Mouse (Mus musculus) yolk sac, embryonic 10.5 days (tissue): ENCODE results near the gene Kcnh5.

Source experiments
- DNase-seq: peaks from one replicate; pipeline ENCODE4 v3.0.0-alpha.2; 2017; ENCODE audit warnings: low spot score

Gene Kcnh5

DNA sequence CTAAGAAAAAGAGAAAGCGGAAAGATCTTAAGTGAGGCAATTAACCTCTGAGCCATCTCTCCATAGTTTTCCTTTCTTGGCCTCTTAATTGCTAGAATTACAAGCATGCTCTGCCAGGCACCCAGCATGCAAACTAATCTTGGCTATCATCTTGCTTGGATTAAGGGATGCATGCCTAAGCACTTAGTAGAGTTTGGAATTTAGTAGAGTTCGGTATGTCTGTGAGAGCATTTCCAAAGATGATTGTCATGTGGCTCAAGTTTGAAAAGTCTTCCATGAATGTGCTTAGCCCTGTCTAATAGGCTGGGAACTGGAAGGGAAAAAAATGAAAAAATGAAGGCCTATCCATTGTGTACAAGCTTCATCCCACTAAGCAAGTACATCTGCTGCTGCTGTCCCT, 224.5 kb downstream of the Kcnh5 start:
- DNase-seq, result no peak

DNA sequence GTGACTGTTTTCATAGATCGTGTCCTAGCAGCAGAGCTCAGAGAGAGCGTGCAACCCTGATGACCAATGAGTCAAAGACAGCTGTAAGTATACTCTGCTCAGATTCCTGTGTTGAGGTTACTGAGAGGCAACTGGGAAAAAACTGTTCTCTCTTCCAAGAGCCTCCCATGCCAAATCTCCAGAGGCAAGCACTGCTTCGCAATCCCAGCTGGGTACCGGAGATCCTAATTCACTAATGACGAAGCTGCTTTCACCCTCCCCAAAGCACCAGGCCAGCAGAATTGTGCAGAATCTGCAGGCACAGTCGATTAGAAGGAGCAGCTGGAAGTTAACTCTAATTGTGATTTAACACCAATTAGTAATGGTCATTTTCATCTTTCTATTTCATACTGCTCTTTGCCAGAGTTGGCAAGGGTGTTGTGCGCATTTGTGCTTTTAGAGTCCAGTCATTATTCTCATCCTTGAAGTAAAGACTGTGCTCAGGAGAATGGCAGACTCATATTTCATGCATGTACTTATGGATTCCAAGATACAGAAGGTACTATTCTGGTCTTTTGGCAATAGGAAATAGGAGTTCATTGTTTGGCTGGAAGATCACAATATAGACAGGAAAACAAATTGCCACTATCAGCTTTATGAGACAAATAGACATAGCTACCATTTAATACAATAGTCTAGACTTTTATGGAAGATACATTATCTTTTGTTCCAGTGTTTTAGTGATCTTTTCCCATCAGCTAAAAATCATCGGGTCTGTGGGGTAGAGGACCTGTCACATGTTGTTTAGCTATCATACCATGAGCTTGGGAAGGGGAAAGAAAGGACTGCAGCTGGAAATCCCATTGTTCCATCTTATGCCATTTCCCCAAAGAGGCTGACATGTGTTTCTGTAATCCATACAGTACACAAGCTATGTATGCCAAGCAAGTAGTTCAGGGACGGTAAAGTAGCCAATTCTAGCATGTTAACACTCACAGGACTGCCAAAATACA, 225.7 kb downstream of the Kcnh5 start:
- DNase-seq, result no peak

DNA sequence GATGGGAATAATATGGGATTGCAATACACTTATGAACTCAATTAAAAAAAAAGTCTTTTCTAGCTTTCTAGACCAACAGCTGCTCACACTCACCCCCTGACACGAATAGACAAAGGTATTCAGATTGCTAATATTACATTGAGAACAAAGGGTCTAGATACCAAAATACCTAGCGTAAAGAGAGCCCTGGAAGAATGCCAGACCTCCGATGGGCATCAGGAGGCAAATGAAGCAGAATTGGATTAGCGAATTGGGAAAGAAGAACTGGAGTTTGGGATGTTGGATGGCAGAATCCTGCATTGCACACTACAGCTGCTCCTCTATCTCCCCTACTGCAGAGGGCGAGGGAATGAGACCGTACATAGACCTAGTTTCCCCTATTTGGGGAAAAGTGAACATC, 275.8 kb downstream of the Kcnh5 start:
- DNase-seq, result no peak

DNA sequence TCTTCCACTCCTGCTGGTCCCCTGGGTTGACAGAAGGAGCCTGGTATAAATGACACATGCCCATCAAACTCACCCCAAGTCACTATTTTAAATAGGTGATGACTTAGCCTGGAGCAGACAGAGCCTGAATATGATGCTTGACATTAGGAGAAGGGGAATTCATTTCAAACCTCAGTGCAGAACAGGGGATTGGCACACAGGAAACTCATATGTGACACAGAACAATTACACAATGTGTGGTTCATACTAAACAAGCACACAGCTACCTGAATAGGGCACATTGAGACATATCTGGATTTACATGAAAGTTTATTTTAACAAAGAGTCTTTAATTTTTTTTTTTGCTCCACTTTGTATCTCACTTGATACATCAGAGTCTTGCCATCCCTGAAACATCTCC, 276.4 kb downstream of the Kcnh5 start:
- no peak for DNase-seq

DNA sequence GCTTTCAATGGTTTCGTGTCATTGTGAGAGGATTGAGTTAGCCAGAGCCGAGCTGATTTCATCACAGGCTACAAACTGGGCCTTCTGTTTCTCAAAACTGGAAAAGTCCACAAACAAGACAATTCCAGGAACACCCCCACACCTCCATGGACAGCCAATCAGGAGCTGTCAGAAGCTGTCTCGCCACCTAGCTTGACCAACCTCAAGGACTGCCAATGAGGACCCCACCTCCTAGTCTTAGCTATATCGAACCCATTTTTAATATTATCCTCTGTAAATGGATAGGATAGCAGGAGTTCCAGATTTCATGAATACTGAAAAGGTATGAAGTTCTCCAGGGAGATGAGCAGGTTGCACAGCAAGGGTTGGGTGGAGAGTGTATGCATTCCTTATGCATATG, 278.1 kb downstream of the Kcnh5 start:
- DNase-seq, result no peak

DNA sequence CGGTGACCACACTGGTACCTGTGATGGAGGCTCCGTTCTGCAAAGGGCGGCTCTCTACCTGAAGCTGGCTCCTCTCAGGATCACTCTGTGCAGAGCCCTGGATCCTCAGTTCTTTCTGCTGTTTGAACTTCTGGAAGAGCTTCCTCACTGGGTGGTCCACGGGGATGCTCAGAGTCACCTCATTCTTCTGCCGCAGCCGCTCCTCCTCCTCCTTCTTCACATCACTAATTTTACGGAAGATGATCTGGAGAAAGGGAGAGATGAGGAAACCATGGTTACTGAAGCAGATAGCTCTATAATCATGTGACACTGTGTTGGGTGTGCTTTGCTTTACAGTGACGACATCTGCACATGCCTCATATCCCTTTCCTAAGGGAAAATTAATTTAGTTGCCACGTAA, 278.9 kb downstream of the Kcnh5 start:
- DNase-seq, result no peak

DNA sequence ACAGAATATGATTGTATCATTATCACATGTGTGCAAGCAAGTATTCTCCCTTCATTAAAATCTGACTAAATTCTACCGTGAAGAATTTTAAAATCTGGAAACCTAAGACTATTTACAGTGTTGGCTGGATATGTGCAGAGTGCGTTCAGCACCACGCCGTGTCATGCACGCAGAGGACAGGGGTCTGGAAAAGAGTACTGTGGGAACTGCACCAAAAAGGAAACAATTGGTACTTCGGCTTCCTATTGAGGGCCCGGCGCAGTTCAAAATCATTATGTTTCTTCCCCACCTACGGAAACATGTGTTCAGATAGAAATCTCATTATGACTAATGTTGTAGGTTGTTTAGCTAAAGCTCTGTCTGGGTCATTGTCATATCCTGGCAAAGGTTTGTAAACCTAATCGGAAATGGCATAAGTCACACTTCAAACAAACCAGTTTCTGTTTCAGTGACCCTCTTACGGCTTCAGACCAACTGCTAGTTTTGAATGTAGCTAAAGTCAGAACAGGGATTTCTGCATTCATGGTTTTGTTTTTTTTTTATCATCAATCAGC, 282.2 kb downstream of the Kcnh5 start:
- DNase-seq, result no peak

DNA sequence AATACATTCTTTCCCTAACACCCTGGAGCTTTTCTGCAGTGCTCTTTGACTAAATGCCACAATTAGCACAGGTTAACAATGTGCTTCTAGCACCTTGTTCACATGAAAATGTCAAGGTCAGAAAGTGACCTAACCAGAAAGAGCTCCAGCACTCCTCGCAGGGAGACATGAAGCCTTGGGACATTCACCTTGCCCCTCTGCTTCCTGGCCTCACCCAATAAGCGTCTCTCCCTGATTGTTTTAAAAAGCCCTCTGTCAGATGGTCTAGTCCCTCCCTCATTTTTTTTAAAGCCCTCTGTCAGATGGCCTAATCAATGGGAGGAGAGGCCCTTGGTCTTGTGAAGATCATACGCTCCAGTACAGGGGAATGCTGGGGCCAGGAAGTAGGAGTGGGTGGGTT, 287.7 kb downstream of the Kcnh5 start:
- no peak for DNase-seq

DNA sequence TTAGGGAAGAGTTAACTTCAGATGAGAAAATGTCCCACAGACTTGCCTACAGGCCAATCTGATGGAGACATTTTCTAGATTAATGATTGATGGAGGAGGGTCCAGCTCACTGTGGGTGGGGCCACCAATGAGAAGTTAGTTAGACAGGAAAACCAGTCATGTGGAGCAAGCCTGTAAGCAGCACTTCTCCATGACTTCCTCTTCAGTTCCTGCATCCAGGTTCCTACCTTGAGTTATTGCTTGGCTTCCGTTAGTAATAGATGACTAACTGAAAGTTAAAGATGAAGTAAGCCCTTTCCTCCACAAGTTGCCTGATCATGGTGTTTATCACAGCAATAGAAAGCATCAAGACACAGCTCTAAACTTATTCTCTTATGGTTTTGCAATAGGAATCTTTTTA, 290.1 kb downstream of the Kcnh5 start:
- no peak for DNase-seq

DNA sequence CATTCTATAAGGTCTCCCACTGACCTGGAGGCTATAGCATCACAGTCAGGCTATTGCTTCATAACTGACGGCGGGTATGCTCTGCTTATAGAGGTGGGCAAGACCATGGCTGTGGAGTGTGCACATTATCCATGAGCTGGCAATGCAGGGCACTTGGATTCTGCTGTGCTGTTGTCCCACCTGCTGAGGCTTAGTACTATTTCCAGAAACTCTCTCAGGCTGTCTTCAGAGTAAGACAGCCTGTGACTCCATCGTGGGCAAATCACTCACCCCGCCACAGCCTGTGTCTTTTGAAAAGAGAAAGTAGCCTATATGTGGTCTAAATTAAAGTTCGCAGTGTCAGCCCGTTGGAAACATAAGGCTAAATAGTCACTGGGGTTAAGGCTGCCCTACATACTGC, 295.8 kb downstream of the Kcnh5 start:
- DNase-seq, result no peak

DNA sequence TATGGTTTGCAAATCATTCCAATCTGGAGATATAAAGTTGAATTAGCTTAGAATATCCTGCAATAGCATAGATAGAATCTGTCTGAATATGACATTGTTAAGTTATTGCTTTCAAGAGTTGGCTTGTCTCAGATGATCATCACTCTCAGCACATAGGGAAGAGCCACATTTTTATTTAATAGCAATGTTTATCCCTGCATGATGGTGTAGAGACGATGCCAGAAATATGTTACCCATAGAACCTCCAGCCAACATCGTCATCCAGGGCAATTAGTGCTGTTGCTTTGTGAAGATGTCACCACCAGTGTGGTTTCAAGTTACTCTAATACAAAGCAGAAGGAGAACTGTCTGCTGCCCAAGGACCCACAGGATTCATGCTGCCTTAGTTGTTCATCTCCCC, 321.5 kb downstream of the Kcnh5 start:
- DNase-seq, result no peak

DNA sequence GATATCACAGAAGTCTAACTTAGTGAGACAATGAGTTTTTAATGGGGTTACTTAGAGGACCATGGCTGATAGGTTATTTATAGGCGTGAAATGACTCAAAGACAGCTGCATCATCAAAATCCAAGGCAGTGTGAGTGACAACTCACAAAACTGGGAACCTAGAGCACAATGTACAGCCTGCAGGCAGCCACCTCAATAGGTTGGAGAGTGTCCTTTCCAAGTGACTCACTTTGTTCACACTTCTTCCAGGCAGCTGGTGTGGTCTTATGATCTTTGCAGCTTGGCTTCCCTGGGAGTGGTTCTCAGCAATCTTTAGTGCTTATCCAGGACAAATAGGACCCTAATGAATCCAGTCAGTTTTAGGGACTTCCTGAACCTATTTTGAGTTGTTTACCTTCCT, 322.9 kb downstream of the Kcnh5 start:
- DNase-seq, result no peak

DNA sequence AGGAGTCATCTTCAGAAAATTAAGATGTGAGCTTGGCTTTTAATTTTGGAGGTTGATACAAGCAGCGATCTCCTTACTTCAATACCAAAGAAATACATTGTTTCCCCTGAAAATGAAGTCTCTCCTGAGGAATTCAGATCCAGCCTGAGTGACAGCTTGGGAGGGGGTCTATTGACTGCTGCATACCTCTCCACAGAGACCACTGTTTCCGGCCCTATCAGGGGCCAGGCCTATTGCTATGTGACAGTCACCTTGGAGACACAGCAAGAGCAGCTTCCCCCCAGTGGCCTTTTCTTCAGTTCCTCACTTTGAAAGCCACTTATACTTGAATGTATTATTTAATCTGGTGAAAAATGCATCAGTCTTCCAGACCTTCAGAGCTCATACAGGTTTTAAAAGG, 326.8 kb downstream of the Kcnh5 start:
- DNase-seq, result no peak

DNA sequence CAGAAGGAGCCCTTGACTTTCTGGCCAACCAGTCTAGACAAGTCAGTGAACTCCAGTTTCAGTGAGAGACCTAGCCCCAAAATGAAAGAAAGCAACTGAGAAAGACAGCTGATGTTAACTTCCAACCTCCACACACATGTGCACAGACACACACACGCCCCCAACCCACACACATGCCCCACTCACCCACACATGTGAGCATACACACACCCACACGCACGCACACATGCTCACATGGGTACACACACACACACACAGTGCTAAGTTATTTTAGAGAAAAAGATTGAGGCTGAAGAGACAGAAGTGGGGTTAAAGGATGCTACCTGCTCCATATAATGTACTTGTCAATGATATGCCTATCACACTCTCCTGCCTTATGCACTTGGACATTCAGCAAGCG, 327.2 kb downstream of the Kcnh5 start:
- DNase-seq, result no peak

DNA sequence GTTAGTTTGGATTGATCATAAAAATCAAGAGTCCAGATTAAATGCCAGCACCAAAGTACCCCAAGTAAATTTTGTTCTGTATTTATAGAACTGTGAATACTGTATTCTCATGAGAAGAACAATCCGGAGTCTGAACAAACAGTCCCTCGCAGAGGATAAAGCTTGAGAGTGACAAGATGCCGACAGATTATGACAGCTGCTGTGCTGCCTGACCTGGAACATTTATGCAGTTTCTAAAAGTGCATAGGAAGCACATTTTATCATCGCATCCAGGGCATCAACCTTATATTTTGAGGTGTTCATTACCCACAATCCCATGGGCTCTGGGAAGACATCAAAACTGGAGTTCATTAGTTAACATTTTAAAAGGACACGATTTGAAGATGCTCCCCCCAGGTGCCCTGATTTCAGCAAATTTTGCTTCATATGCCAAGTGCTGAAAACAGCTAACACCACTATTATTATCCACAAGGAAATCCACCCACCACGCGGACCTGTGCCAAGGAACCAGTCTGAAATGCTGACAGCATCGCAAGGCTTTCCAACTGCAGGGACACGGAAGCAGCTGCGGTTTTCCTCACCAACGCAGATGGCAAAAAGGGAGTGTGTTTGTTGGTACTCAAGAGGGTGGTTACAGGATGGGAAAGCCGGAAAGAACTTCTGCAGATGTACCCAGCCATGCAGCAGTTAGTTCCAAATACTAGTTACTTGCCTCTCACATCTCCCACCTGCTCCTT, 328.4 kb downstream of the Kcnh5 start:
- DNase-seq, result no peak
